Mouse (Mus musculus) thymus, adult 2 months (tissue): ENCODE measurements around the gene Tenm2.

ENCODE experiments used
- CTCF ChIP-seq: fragments of 200-500 bp; IDR thresholded peaks from 2 replicates; pipeline ENCODE4 v1.5.1; 2012; ENCODE audit warnings: mild to moderate bottlenecking, control low read depth, low read length, moderate library complexity, borderline replicate concordance; ENCODE audit not compliant: control insufficient read depth, poor library complexity, insufficient read depth; ENCODE audit errors: extremely low read depth
- POLR2A ChIP-seq: fragments of 200-500 bp; IDR thresholded peaks from 2 replicates; pipeline ENCODE4 v1.6.1; 2012; ENCODE audit warnings: mild to moderate bottlenecking, low read length, control low read depth, moderate library complexity; ENCODE audit not compliant: control insufficient read depth, poor library complexity, insufficient read depth; ENCODE audit errors: extremely low read depth

- TF ChIP-seq CTCF, result no peak
- no peak for TF ChIP-seq POLR2A
Measured at GRCm38 (mm10) chr11:36072646-36073045, 1163.1 kb downstream of the Tenm2 start.
